Mouse (Mus musculus) spleen, adult 2 months (tissue): ENCODE measurements around the gene Tubb3.

ENCODE experiments used
- CTCF ChIP-seq: fragments of 200-500 bp; IDR thresholded peaks from 2 replicates; pipeline ENCODE4 v1.5.1; 2011; ENCODE audit warnings: mild to moderate bottlenecking, inconsistent platforms; ENCODE audit not compliant: insufficient read depth, insufficient read length, insufficient replicate concordance; ENCODE audit errors: extremely low read depth
- POLR2A ChIP-seq: fragments of 200-500 bp; IDR thresholded peaks from 2 replicates; pipeline ENCODE4 v1.6.1; 2011; ENCODE audit warnings: low read depth, low read length, inconsistent platforms

- TF ChIP-seq CTCF (no peak), POLR2A (no peak)
Measured at GRCm38 (mm10) chr8:123410788-123411187, 436 bp upstream of the Tubb3 start.
